Mouse (Mus musculus) testis, adult 2 months (tissue): ENCODE results near the gene Pan3.

Experiments
- CTCF ChIP-seq: fragments of 200-500 bp; IDR thresholded peaks from 2 replicates; pipeline ENCODE4 v1.5.1; 2012; ENCODE audit warnings: low read depth, mild to moderate bottlenecking, inconsistent platforms, low read length, moderate library complexity; ENCODE audit not compliant: control insufficient read depth, insufficient read depth, insufficient replicate concordance
- POLR2A ChIP-seq: fragments of 200-500 bp; IDR thresholded peaks from 2 replicates; pipeline ENCODE4 v1.6.1; 2012; ENCODE audit warnings: low read depth, mild to moderate bottlenecking, inconsistent platforms, low read length, moderate library complexity; ENCODE audit not compliant: control insufficient read depth

DNA sequence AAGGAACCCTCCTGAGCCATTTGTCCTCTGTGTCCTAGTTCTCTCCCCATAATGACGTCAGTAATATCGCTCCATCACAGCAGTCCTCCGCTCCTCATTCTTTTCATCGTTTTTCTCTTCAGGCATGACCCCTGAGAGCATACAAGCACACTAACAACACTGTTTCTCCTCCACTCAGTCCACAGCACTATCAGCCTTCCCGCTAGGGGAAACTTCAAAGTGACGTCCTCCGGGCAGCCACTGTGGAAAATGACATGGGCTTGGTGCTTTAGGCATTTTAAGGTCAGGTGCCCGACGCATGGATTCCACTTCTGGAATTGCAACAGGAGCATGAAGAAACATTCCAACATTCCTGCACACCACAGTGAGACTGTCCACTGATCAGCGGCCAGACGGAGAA lies 28.9 kb upstream of the Pan3 start:
- TF ChIP-seq POLR2A (no peak), CTCF (no peak)
